30 mouse cellular contexts compared by ENCODE assay signal in genomic region chr1:83535461-83535860, GRCm38 (mm10).
DNase-seq lines count a peak whose midpoint lies in the region; ATAC-seq lines count a peak whose summit lies in the region.
"Had no signal": no experiment of that assay in that cellular context is flagged by ENCODE, and none has a peak within 500 bp of the region (broad histone marks: within the 10 kb centered on the region; RNA-seq: fewer than 3 reads in every experiment).

No protein-coding gene starts in this region.

- intact Hi-C loops in left cerebral cortex, postnatal 25 days (cut with DNase I), result loop anchor here (2.0 kb wide), 1 partner anchor 15 kb away; no protein-coding TSS in a partner anchor

- H3K9ac ChIP-seq in forebrain, embryonic 11.5 days (ENCODE audit: low read length), result no peak overlapping the region
- no peak overlapping the region for H3K9ac ChIP-seq in forebrain, embryonic 13.5 days
- no peak overlapping the region for H3K9ac ChIP-seq in hindbrain, embryonic 13.5 days
- H3K9ac ChIP-seq: embryonic facial prominence, embryonic 13.5 days; forebrain, postnatal 0 days; intestine, embryonic 15.5 days; liver, embryonic 14.5 days; midbrain, embryonic 13.5 days; neural tube, embryonic 13.5 days had no signal

- no peak overlapping the region for H3K4me3 ChIP-seq in forebrain, embryonic 11.5 days (ENCODE audit: low read depth, low read length)
- H3K4me3 ChIP-seq in forebrain, embryonic 13.5 days, result no peak overlapping the region
- no peak overlapping the region for H3K4me3 ChIP-seq in heart, embryonic 10.5 days
- no peak overlapping the region for H3K4me3 ChIP-seq in hindbrain, embryonic 13.5 days
- H3K4me3 ChIP-seq: embryonic facial prominence, embryonic 13.5 days; forebrain, embryonic 10.5 days; hindbrain, embryonic 10.5 days; intestine, embryonic 15.5 days; layer of hippocampus, adult 2 months; midbrain, embryonic 13.5 days; neural tube, embryonic 13.5 days had no signal

- no peaks in the 10 kb centered on the region for H3K36me3 ChIP-seq in forebrain, embryonic 11.5 days (ENCODE audit: control insufficient read depth, insufficient read depth, low read length)
- no peaks in the 10 kb centered on the region for H3K36me3 ChIP-seq in forebrain, embryonic 13.5 days (ENCODE audit: poor library complexity, severe bottlenecking)
- H3K36me3 ChIP-seq in heart, embryonic 10.5 days, result no peaks in the 10 kb centered on the region
- no peaks in the 10 kb centered on the region for H3K36me3 ChIP-seq in hindbrain, embryonic 13.5 days
- H3K36me3 ChIP-seq: embryonic facial prominence, embryonic 13.5 days; forebrain, embryonic 10.5 days; hindbrain, embryonic 10.5 days; intestine, embryonic 15.5 days; midbrain, embryonic 13.5 days; neural tube, embryonic 13.5 days had no signal

- H3K4me2 ChIP-seq in forebrain, embryonic 11.5 days (ENCODE audit: low read depth, low read length, severe bottlenecking), result no peak overlapping the region
- H3K4me2 ChIP-seq in forebrain, embryonic 13.5 days, result no peak overlapping the region
- H3K4me2 ChIP-seq in hindbrain, embryonic 13.5 days, result no peak overlapping the region
- H3K4me2 ChIP-seq: embryonic facial prominence, embryonic 13.5 days; intestine, embryonic 15.5 days; midbrain, embryonic 13.5 days; neural tube, embryonic 13.5 days had no signal

- no peaks in the 10 kb centered on the region for H3K27me3 ChIP-seq in forebrain, embryonic 11.5 days (ENCODE audit: control insufficient read depth, insufficient read depth, low read length)
- H3K27me3 ChIP-seq in forebrain, embryonic 13.5 days, result no peaks in the 10 kb centered on the region
- no peaks in the 10 kb centered on the region for H3K27me3 ChIP-seq in heart, embryonic 10.5 days (ENCODE audit: insufficient read depth, poor library complexity, severe bottlenecking)
- no peaks in the 10 kb centered on the region for H3K27me3 ChIP-seq in hindbrain, embryonic 13.5 days
- H3K27me3 ChIP-seq: embryonic facial prominence, embryonic 13.5 days; intestine, embryonic 15.5 days; midbrain, embryonic 13.5 days; neural tube, embryonic 13.5 days had no signal

- no peak overlapping the region for H3K27ac ChIP-seq in forebrain, embryonic 11.5 days (ENCODE audit: low read depth, low read length)
- H3K27ac ChIP-seq in forebrain, embryonic 13.5 days, result no peak overlapping the region
- no peak overlapping the region for H3K27ac ChIP-seq in heart, embryonic 10.5 days
- H3K27ac ChIP-seq in hindbrain, embryonic 13.5 days, result no peak overlapping the region
- H3K27ac ChIP-seq: embryonic facial prominence, embryonic 13.5 days; forebrain, embryonic 10.5 days; hindbrain, embryonic 10.5 days; hindbrain, postnatal 0 days; intestine, embryonic 15.5 days; layer of hippocampus, adult 2 months; liver, embryonic 14.5 days; macrophage; midbrain, embryonic 13.5 days; neural tube, embryonic 13.5 days; stomach, postnatal 0 days had no signal

- ATAC-seq in forebrain, embryonic 11.5 days (replicated peaks; ENCODE audit: low FRiP score), result 0 out of 2 replicates have a peak, but pooled peaks have one; percentile 46
- no peak for ATAC-seq in forebrain, embryonic 13.5 days
- no peak for ATAC-seq in hindbrain, embryonic 13.5 days (ENCODE audit: low FRiP score)
- ATAC-seq: forebrain, postnatal 0 days; hindbrain, postnatal 0 days; intestine, embryonic 15.5 days; midbrain, embryonic 13.5 days had no signal

- DNase-seq in forebrain, embryonic 11.5 days (ENCODE audit: low spot score), result no peak
- peak; percentile 40 to 43 for DNase-seq in cerebellum, adult 18-20 months
- peak; percentile 11 to 20 for DNase-seq in cerebellum, postnatal 10 days
- DNase-seq in left cerebral cortex, postnatal 25 days (ENCODE audit: low spot score in 2 of 2), result no peak
- DNase-seq in heart, embryonic 10.5 days (ENCODE audit: low spot score), result no peak
- DNase-seq: adrenal gland, adult 8-10 months; forebrain, postnatal 0 days; gastrocnemius, postnatal 10 days; heart, postnatal 14 days; kidney, adult 2 months; kidney, postnatal 36 days; liver; lung, adult 2 months; lung, postnatal 10 days; right cerebral cortex, postnatal 25 days; thymus, adult 18-20 months; thymus, postnatal 25 days had no signal

- no peaks in the 10 kb centered on the region for H3K9me3 ChIP-seq in forebrain, embryonic 11.5 days (ENCODE audit: control insufficient read depth, low read length)
- no peaks in the 10 kb centered on the region for H3K9me3 ChIP-seq in forebrain, embryonic 13.5 days (replicated peaks)
- H3K9me3 ChIP-seq in heart, embryonic 10.5 days, result no peaks in the 10 kb centered on the region
- H3K9me3 ChIP-seq in hindbrain, embryonic 13.5 days, result no peaks in the 10 kb centered on the region
- H3K9me3 ChIP-seq: forebrain, embryonic 10.5 days; hindbrain, embryonic 10.5 days; intestine, embryonic 15.5 days; midbrain, embryonic 13.5 days; neural tube, embryonic 13.5 days had no signal

- H3K4me1 ChIP-seq in forebrain, embryonic 11.5 days (replicated peaks; ENCODE audit: control insufficient read depth, insufficient read depth, low read length), result no peaks in the 10 kb centered on the region
- no peaks in the 10 kb centered on the region for H3K4me1 ChIP-seq in forebrain, embryonic 13.5 days
- H3K4me1 ChIP-seq in heart, embryonic 10.5 days, result no peaks in the 10 kb centered on the region
- H3K4me1 ChIP-seq in hindbrain, embryonic 13.5 days (replicated peaks), result no peaks in the 10 kb centered on the region
- H3K4me1 ChIP-seq: embryonic facial prominence, embryonic 13.5 days; forebrain, embryonic 10.5 days; hindbrain, embryonic 10.5 days; intestine, embryonic 15.5 days; midbrain, embryonic 13.5 days; neural tube, embryonic 13.5 days had no signal

Comparison
In these comparisons a context has a peak if more than half of its experiments do, and no peak if none do; other contexts are left out.
1. DNase-seq: peak in cerebellum, adult 18-20 months (2 of 2) and cerebellum, postnatal 10 days (2 of 2); none in forebrain, embryonic 11.5 days (single experiment), left cerebral cortex, postnatal 25 days (0 of 2) and heart, embryonic 10.5 days (single experiment).